Mouse (Mus musculus) forebrain, embryonic 15.5 days (tissue): ENCODE measurements around the gene Dmbx1. TPM values are rescaled to one million over a fixed set of nuclear protein-coding genes. Genes with fewer than 3 reads are reported as not detected.

Experiments
- ATAC-seq: fragments of 200-750 bp; cut with Nextera tagmentation; replicated peaks from 2 replicates; pipeline ENCODE4 v1.8.0; 2017; ENCODE audit warnings: mild to moderate bottlenecking, moderate TSS enrichment, moderate library complexity
- H3K27ac ChIP-seq: fragments of 300-500 bp; sonication (generic); replicated peaks from 2 replicates; pipeline ENCODE4 v1.5.1; 2015; ENCODE audit warnings: mild to moderate bottlenecking, inconsistent platforms
- H3K27me3 ChIP-seq: fragments of 300-500 bp; sonication (generic); 2 replicates; pipeline ENCODE4 v1.6.1; 2015; ENCODE audit warnings: inconsistent platforms
- H3K36me3 ChIP-seq: fragments of 300-500 bp; sonication (generic); 2 replicates; pipeline ENCODE4 v1.6.1; 2015; ENCODE audit warnings: mild to moderate bottlenecking, inconsistent platforms
- H3K4me1 ChIP-seq: fragments of 300-500 bp; sonication (generic); 2 replicates; pipeline ENCODE4 v1.6.1; 2015; ENCODE audit warnings: inconsistent platforms
- H3K4me2 ChIP-seq: fragments of 300-500 bp; sonication (generic); replicated peaks from 2 replicates; pipeline ENCODE4 v1.6.1; 2015; ENCODE audit warnings: mild to moderate bottlenecking, inconsistent platforms
- H3K4me3 ChIP-seq: fragments of 300-500 bp; sonication (generic); 2 replicates; pipeline ENCODE4 v1.5.1; 2015; ENCODE audit warnings: mild to moderate bottlenecking, inconsistent platforms
- H3K9ac ChIP-seq: fragments of 300-500 bp; sonication (generic); replicated peaks from 2 replicates; pipeline ENCODE4 v1.6.1; 2015; ENCODE audit warnings: mild to moderate bottlenecking, inconsistent platforms
- H3K9me3 ChIP-seq: fragments of 300-500 bp; sonication (generic); 2 replicates; pipeline ENCODE4 v1.6.1; 2016; ENCODE audit warnings: inconsistent platforms
- WGBS: fragments of 180-500 bp; shearing (Covaris S2); methylation state at CpG from one replicate; pipeline ENCODE4 v1.1.7; 2015; ENCODE audit warnings: mixed read lengths; 5-methylcytosine and 5-hydroxymethylcytosine counted together
- polyA plus RNA-seq: library from polyadenylated mRNA; unstranded; fragments of >200 nt; fragmentation: Nextera tagmentation; extraction: Ambion mirVana; gene quantifications from 2 replicates; pipeline ENCODE4 v1.2.1, GENCODE M21; 2015

Gene Dmbx1
- polyA plus RNA-seq, 1 experiment from 2014 or later: 0.23 TPM

DNA sequence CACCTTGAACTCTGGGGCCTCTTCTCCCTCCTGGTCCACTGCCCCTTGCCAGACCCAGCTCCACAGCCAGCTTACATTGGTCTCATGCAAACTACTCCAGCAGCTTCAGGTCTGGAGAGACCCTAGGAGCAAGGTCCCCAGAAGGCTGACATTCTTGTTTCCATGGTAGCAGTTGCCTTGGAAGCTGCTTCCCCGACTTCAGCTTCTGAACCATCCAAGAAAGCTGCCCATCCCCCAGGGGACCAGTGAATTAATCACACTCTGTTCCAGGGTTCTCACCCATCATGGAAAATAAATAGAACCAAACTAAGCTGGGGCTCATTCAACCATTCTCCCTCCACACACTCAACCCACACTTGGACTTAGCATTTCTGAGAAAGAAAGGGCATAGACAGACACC is 58.5 kb downstream of the Dmbx1 start:
- Histone ChIP-seq H3K4me3 (no peak overlapping the region), H3K4me1 (peaks cover 23% of the 10 kb centered on the region), H3K9me3 (no peaks in the 10 kb centered on the region), H3K27me3 (no peaks in the 10 kb centered on the region), H3K27ac (peak overlapping the region; percentile 53), H3K9ac (no peak overlapping the region), H3K36me3 (no peaks in the 10 kb centered on the region), H3K4me2 (no peak overlapping the region)
- 0% methylated on average over 1 of the region's 1 CpGs for WGBS
- peak; percentile 53; the same call in 1 of the 2 replicates for ATAC-seq

- Histone ChIP-seq H3K4me2 (no peak overlapping the region), H3K9me3 (no peaks in the 10 kb centered on the region), H3K27ac (no peak overlapping the region; the same call in 1 of the 2 replicates), H3K36me3 (0 out of 2 replicates have a peak, but pooled peaks cover 7% of the 10 kb centered on the region), H3K27me3 (no peaks in the 10 kb centered on the region), H3K4me1 (peaks cover 23% of the 10 kb centered on the region), H3K9ac (no peak overlapping the region), H3K4me3 (no peak overlapping the region)
- ATAC-seq: no peak
- 33% methylated on average over 9 of the region's 9 CpGs for WGBS
Observed at GRCm38 (mm10) chr4:115878828-115879227, 60.9 kb downstream of the Dmbx1 start.

- no peak overlapping the region; the same call in 1 of the 2 replicates for H3K27ac ChIP-seq
- H3K36me3 ChIP-seq: 0 out of 2 replicates have a peak, but pooled peaks cover 7% of the 10 kb centered on the region
- peak overlapping the region; percentile 22; the same call in 1 of the 2 replicates for H3K9ac ChIP-seq
- no peaks in the 10 kb centered on the region for H3K9me3 ChIP-seq
- 0 out of 2 replicates have a peak overlapping the region, but pooled peaks have one; percentile 7 for H3K4me2 ChIP-seq
- H3K4me3 ChIP-seq: no peak overlapping the region
- peaks cover 23% of the 10 kb centered on the region for H3K4me1 ChIP-seq
- no peaks in the 10 kb centered on the region for H3K27me3 ChIP-seq
- peak; percentile 45; the same call in 1 of the 2 replicates for ATAC-seq
- WGBS: under 1% methylated on average over 11 of the region's 11 CpGs
Observed at GRCm38 (mm10) chr4:115878216-115878678, 61.5 kb downstream of the Dmbx1 start.

- ATAC-seq: no peak
- Histone ChIP-seq H3K4me1 (peaks cover 16% of the 10 kb centered on the region), H3K4me2 (no peak overlapping the region), H3K9ac (no peak overlapping the region), H3K27me3 (no peaks in the 10 kb centered on the region), H3K27ac (no peak overlapping the region), H3K9me3 (no peaks in the 10 kb centered on the region), H3K36me3 (peaks cover 13% of the 10 kb centered on the region; the same call in 1 of the 2 replicates), H3K4me3 (no peak overlapping the region)
- 74% methylated on average over 3 of the region's 3 CpGs for WGBS
Observed at GRCm38 (mm10) chr4:115873231-115873630, 66.5 kb downstream of the Dmbx1 start.

- ATAC-seq: no peak
- H3K4me2 ChIP-seq: no peak overlapping the region
- 12% methylated on average over 16 of the region's 16 CpGs for WGBS
- no peak overlapping the region for H3K4me3 ChIP-seq
- 0 out of 2 replicates have a peak overlapping the region, but pooled peaks have one; percentile 17 for H3K27ac ChIP-seq
- H3K9me3 ChIP-seq: no peaks in the 10 kb centered on the region
- peaks cover 9% of the 10 kb centered on the region; the same call in 1 of the 2 replicates for H3K4me1 ChIP-seq
- no peaks in the 10 kb centered on the region for H3K27me3 ChIP-seq
- H3K36me3 ChIP-seq: peaks cover 10% of the 10 kb centered on the region; the same call in 1 of the 2 replicates
- no peak overlapping the region for H3K9ac ChIP-seq
Observed at GRCm38 (mm10) chr4:115869512-115870210, 70.1 kb downstream of the Dmbx1 start.

Other genes starting within 250 kb of the Dmbx1 start
- gene Efcab14, start 202.2 kb downstream of the Dmbx1 start, polyA plus RNA-seq: 19.6 and 20.2 TPM in 2 replicates
- 0.59 TPM in 1 of 2 replicates, not detected in the other for gene Tex38, start 158.9 kb downstream of the Dmbx1 start, polyA plus RNA-seq
- 34.6 and 37.5 TPM in 2 replicates for gene Atpaf1, start 155.1 kb downstream of the Dmbx1 start, polyA plus RNA-seq
- 5.2 and 5.9 TPM in 2 replicates for gene Mob3c, start 111.8 kb downstream of the Dmbx1 start, polyA plus RNA-seq
- gene Mknk1, start 100.7 kb downstream of the Dmbx1 start, polyA plus RNA-seq: 22.1 and 24.8 TPM in 2 replicates
- not detected in 2 replicates for gene Kncn, start 55.5 kb downstream of the Dmbx1 start, polyA plus RNA-seq
- gene 6430628N08Rik, start 49.3 kb downstream of the Dmbx1 start, polyA plus RNA-seq: 0.20 TPM in 1 of 2 replicates, not detected in the other
- 11.0 and 12.7 TPM in 2 replicates for gene Faah, start 78.0 kb upstream of the Dmbx1 start, polyA plus RNA-seq
- gene Nsun4, start 114.0 kb upstream of the Dmbx1 start, polyA plus RNA-seq: 13.3 and 15.0 TPM in 2 replicates
- gene Uqcrh, start 135.1 kb upstream of the Dmbx1 start, polyA plus RNA-seq: 423 and 473 TPM in 2 replicates
- gene Lrrc41, start 135.3 kb upstream of the Dmbx1 start, polyA plus RNA-seq: 64.5 and 66.3 TPM in 2 replicates
- 21.2 and 23.0 TPM in 2 replicates for gene Rad54l, start 183.8 kb upstream of the Dmbx1 start, polyA plus RNA-seq
- gene Pomgnt1, start 183.9 kb upstream of the Dmbx1 start, polyA plus RNA-seq: 63.5 and 66.1 TPM in 2 replicates
- 2.4 TPM in 2 replicates for gene Lurap1, start 211.4 kb upstream of the Dmbx1 start, polyA plus RNA-seq
- gene Tspan1, start 227.7 kb upstream of the Dmbx1 start, polyA plus RNA-seq: 0.28 TPM in 1 of 2 replicates, not detected in the other
- not detected in 2 replicates for gene 1700042G07Rik, start 233.4 kb upstream of the Dmbx1 start, polyA plus RNA-seq
- not detected in 2 replicates for gene Gm49337, start 233.5 kb upstream of the Dmbx1 start, polyA plus RNA-seq